Mouse (Mus musculus) ovary, postnatal 14 days (tissue): ENCODE data around the gene Atf3.
A peak's percentile ranks its signal among the peaks of the same experiment; 100 is the strongest.

Source experiments
- DNase-seq: peaks from one replicate; pipeline ENCODE4 v3.0.0; 2022; ENCODE audit warnings: low spot score

The Atf3 gene

DNA sequence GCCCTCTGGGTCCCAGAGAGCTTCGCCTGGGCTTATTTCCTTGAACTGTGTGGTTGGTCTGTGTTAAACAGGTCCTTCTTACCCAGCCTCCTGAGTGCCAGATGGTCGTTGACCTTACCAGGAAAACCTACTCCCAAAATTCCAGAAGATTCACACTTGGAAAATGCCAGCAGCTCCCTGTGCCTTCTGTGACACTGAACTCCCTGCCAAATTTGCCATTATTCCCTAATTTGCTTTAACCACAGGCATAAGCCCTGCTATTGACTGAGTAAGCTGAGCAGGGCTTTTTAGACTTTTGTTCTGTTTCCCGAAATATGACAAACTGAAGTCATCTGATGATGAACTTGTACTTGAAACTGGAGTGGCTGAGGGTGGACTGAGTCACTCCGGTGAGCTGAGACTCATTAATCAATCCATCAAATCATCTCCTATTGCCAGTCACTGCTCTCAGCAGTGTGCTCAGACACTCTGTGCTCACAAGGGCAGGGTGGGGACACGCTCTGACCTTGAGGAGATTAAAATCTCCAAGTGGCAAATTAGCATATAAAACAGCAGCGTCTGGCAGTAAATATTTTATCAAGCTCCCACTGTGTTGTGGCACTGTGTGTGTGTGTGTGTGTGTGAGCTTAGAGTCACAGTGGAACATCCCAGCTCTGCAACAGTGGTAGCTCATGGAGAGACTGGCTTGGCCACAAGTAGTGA is 28.0 kb downstream of the Atf3 start:
- DNase-seq = no peak

- DNase-seq = no peak
Observed at GRCm38 (mm10) chr1:191186386-191186770, 31.5 kb downstream of the Atf3 start.

- no peak for DNase-seq
Observed at GRCm38 (mm10) chr1:191185761-191186385, 32.0 kb downstream of the Atf3 start.

- peak; percentile 29 for DNase-seq
Observed at GRCm38 (mm10) chr1:191184841-191185251, 33.0 kb downstream of the Atf3 start.

GRCm38 (mm10) chr1:191184066-191184815 is 33.6 kb downstream of the Atf3 start:
- DNase-seq = no peak

DNA sequence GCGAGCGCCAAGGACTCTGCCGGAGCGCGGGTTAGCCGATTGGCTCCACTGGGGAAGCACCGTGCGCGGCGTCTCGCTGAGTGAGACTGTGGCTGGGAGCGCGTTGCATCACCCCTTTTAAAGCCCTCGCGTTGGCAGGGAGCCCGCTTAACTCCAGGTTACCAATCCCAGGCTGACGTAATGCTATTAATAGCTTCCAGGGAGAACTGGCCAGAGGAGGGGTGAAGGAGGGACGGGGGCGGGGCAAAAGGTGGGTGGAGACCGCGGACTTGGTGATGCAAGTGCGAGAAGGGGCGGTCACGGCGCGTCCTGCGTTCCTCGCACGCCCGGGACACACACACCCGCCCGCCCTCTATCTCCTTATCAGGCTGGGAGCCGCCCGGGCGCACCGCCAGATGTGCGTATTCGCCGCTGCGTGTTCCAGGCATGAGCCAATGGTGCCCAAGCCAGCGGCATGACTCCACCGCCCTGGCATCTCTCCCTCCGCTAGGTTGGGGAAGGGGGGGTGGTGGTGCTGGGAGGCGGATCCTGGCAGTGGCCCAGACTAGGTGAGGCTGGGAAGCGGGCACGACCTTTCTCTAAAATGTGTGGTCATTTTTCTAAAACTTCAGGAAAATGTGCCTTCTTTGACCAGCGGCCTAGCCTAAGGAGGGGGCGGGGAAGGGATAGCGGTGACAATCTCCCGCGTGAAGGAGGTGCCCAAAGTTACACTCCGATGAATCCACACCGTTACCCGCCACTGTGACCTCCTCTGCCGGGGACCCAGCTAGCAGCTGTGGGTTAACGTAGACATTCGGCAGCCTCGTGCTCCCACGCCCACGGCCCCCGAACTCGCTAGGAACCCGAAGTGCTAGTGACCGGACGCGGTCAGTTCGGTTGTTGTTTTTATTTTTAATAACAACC is 34.4 kb downstream of the Atf3 start:
- peak; percentile 93 for DNase-seq

DNA sequence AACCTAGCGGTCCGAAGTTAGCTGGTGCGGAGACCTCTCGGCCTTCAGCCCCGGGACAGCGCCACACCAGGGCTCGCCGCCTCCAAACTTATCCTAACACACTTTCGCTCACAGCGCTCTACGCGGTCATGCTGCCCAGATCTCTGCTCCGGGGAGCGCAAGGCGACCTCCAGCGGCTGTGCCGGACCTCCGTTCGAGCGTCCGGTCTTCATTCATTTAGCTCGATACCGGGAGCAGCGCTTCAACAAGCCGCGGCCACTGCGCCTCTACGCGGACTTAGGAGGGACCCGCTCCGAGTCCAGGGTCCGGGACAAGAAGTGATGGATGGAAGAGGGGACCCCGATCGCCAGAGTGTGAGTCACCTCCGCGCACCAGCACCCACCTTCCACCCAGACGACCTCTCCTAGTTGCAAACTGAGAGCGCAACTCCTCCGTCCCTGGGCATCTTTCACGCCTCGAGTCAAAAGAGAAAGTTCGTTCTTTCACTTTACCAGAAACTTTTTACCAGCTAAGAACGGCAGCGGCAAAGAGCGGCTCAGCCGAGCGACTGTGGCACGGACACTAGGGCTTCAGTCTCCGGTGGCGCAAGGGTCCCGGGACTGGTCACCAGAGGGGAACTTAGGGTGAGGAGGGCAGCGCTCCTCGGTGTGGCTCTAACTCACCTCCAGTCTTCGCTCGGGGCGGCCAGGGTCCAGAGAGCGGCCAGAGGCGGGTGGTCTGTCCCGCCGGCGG is 35.2 kb downstream of the Atf3 start:
- peak; percentile 43 for DNase-seq

DNA sequence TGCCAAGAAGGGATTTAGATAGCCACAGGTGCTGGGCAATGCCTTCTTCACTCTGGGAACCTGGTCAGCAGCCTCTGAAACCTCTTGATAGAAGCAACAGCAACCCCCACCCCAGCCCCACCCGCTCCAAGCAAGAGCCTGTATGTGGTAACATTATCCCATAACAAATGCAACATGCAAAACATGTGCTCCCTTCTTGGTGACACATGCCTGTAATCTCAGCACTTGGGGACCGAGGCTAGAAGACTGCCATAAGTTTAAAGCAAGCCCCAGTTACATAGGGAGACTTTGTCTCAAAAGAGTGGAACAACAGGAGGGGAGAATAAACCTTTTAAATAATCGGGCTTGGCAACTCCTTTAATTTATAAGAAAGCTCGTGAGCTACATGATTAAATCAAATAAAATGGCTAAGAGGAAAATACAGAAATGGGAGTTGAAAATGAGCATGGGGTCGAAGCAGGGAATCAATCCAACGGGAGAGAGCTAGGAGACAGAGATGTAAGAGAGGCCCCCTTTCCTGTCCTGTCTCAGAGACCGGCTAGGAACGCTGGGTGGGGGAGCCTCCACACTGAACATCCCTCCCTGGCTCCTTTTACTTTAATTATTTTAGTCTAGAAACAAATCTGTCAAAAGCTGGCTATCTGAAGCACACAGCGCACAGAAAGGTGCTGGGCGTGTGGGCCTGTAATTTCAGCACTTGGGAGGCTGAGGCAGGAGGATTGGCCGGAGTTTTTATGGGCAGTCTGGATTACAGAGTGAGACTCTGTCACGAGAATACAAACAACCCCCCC is 36.2 kb downstream of the Atf3 start:
- no peak for DNase-seq

DNA sequence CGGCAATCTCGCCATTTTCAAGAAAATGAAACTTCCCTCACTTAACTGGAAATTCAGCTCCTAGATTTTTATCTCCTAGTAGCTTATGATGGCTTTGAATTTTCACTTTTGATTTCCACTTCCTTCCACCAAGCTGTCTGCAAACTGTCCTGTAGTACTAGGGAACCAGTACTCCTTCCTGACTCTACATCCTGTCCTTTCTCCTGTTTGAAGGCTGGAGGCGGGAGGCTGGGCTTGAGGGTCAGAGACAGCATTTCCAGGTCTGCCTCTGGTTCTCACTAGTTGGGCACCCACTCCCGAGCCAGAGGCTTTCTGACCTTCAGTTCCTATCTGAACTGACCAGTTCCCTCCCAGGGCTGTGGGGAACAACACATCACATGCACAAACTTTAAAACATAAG is 37.4 kb downstream of the Atf3 start:
- DNase-seq = no peak

- DNase-seq = no peak
Observed at GRCm38 (mm10) chr1:191179846-191180245, 38.0 kb downstream of the Atf3 start.

DNA sequence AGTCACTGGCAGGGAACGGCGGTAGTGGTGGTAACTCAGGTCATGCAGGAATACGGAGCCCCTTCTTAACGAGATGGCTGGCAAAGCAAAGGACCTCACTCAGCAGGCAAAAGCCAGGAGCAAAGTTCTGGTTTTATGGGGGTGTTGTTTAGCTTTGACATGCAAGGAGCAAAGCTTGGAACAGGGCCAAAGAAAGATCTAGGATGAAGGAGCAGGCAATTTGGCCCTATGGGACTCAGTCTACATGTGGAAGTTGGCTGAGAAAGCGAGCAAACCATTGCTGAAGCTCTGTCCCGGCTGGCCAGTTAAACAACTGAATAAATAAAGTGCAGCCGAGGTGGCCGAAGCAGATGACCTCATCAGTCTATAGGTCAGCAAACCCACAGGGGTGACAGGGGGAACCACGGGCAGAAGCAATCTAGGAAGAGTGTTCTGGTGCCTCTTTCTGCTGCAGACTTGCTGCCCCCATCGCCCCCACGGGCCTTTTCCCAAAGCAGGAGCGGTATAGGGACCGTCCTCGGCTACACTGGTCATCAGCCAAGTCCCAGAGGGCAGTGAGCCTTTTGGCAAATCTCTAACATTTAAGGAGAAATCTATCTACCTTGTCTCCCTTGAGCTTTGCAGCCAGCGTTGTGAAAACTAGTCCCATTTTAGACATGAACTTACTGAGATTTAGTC is 39.2 kb downstream of the Atf3 start:
- DNase-seq = no peak

GRCm38 (mm10) chr1:191176887-191177286 is 41.0 kb downstream of the Atf3 start:
- DNase-seq = no peak

- no peak for DNase-seq
Observed at GRCm38 (mm10) chr1:191172487-191172886, 45.4 kb downstream of the Atf3 start.

- DNase-seq = no peak
Observed at GRCm38 (mm10) chr1:191170444-191170843, 47.4 kb downstream of the Atf3 start.

- no peak for DNase-seq
Observed at GRCm38 (mm10) chr1:191166189-191166588, 51.6 kb downstream of the Atf3 start.

DNA sequence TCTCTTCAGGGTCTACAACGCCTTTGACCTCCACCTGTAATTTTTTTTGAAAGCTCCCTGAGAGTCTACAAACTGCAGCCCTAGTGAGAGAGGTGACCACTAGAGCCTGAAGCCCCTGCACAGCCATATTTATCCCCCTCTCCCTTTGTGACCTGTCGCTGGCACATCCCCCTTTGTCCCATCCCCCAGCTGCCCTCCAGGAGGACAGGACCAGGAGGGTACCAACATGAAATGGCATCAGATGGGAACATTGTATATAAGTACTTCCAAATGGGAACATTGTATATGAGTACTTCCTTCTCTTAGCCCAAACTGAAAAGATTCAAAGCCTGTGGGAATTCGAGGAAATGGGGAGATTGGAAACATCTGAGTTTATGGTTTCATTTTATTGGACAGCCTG is 53.1 kb downstream of the Atf3 start, which contains the start of gene Fam71a:
Gene Fam71a, minus strand, starts transcription at position 101 of the 400 bp plus-strand sequence.
- DNase-seq = no peak

GRCm38 (mm10) chr1:191154314-191154713 is 63.5 kb downstream of the Atf3 start:
- DNase-seq = no peak

DNA sequence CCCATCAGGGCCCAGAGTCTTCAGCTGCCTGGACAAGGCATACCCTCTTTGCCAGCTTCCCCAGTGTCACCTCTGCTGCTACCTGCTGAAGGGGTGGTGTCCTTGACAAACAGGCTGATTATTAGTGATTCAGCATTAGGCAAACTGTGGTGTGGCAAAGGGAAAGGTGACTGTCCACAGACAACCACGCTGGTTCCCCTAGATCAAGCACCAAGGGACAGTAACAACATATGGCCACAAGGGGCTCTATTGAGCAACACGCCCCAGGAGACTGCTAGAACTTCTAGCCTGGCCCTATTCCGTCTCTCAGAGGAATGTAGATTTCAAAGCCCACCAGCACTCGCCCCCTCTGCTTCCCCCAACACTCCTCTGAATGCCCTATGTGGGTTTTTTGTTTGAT is 64.8 kb downstream of the Atf3 start:
- DNase-seq = peak; percentile 21

- DNase-seq = no peak
Observed at GRCm38 (mm10) chr1:191150924-191151605, 66.8 kb downstream of the Atf3 start.
